Mouse (Mus musculus) forebrain, embryonic 12.5 days (tissue): ENCODE measurements at regions not wholly inside any gene's neighbourhood (a gene's known extent, or its start where the extent isn't known, plus 50 kb on each side); places are given as distances from the start of the nearest gene placed in this dataset.
"Not testable (repeated sequence)": the region's sequence is repeated elsewhere in the genome, so short reads cannot be mapped to it uniquely, and the experiment has no call there.

Experiments
- ATAC-seq: fragments of 200-750 bp; cut with Nextera tagmentation; 2 replicates; pipeline ENCODE4 v1.8.0; 2017; ENCODE audit warnings: moderate TSS enrichment; ENCODE audit not compliant: low FRiP score
- H3K27ac ChIP-seq: fragments of 300-500 bp; sonication (generic); 2 replicates; pipeline ENCODE4 v1.5.1; 2016; ENCODE audit warnings: mild to moderate bottlenecking
- H3K27me3 ChIP-seq: fragments of 300-500 bp; sonication (generic); 2 replicates; pipeline ENCODE4 v1.6.1; 2016; ENCODE audit warnings: mild to moderate bottlenecking
- H3K36me3 ChIP-seq: fragments of 300-500 bp; sonication (generic); replicated peaks from 2 replicates; pipeline ENCODE4 v1.6.1; 2016; ENCODE audit warnings: mild to moderate bottlenecking
- H3K4me1 ChIP-seq: fragments of 300-500 bp; sonication (generic); 2 replicates; pipeline ENCODE4 v1.6.1; 2016
- H3K4me2 ChIP-seq: fragments of 300-500 bp; sonication (generic); 2 replicates; pipeline ENCODE4 v1.6.1; 2016; ENCODE audit warnings: mild to moderate bottlenecking, moderate library complexity
- H3K4me3 ChIP-seq: fragments of 300-500 bp; sonication (generic); replicated peaks from 2 replicates; pipeline ENCODE4 v1.5.1; 2016; ENCODE audit warnings: mild to moderate bottlenecking
- H3K9ac ChIP-seq: fragments of 300-500 bp; sonication (generic); 2 replicates; pipeline ENCODE4 v1.6.1; 2016; ENCODE audit warnings: mild to moderate bottlenecking
- H3K9me3 ChIP-seq: fragments of 300-500 bp; sonication (generic); 2 replicates; pipeline ENCODE4 v1.6.1; 2016
- WGBS: fragments of 180-500 bp; shearing (Covaris S2); methylation state at CpG from one replicate; pipeline ENCODE4 v1.1.7; 2016; 5-methylcytosine and 5-hydroxymethylcytosine counted together

DNA sequence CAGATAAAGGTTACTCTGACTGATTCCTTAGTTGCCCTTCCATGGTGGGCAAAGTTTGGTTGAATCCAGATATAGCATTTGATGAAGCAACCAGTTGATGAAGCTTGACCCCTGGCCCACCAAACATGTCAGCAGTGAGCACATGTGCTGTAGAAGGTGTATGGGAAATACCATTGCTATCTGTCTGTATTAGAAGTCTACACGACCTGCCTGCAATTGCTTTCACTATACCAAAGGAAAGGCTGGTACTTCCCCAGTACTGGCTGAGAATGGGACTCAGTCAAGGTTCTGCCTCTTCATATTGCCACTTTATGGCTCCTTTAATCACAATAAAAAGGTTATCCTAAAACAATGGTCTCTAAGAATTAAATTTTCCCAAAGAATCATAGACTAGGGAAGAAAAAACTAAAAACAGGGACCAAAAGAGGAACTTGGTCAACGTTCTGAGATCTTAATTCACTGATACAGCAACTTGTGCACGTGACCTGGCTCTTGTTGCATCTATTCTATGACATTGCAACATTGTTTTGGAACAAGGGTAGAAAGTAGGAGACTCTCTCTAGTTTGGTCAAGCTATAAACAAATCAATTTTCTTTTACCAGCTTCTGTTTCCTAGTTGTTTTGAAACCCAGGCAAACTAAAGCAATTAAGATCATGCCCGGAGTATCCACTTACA is 284.0 kb downstream of the Rapgef2 start:
- no peak overlapping the region for H3K4me2 ChIP-seq
- no peak overlapping the region for H3K9ac ChIP-seq
- H3K27me3 ChIP-seq = no peaks in the 10 kb centered on the region
- no peaks in the 10 kb centered on the region for H3K36me3 ChIP-seq
- H3K9me3 ChIP-seq = no peaks in the 10 kb centered on the region
- no peak overlapping the region for H3K4me3 ChIP-seq
- no peak for ATAC-seq
- H3K4me1 ChIP-seq = no peaks in the 10 kb centered on the region
- WGBS = 82% methylated on average over 4 of the region's 4 CpGs
- no peak overlapping the region for H3K27ac ChIP-seq

- WGBS = 94% methylated on average over 4 of the region's 4 CpGs
- H3K4me1 ChIP-seq = no peaks in the 10 kb centered on the region
- no peak overlapping the region for H3K4me2 ChIP-seq
- ATAC-seq = no peak
- no peak overlapping the region for H3K9ac ChIP-seq
- no peaks in the 10 kb centered on the region for H3K9me3 ChIP-seq
- no peaks in the 10 kb centered on the region for H3K27me3 ChIP-seq
- H3K36me3 ChIP-seq = no peaks in the 10 kb centered on the region
- no peak overlapping the region for H3K4me3 ChIP-seq
- H3K27ac ChIP-seq = no peak overlapping the region
Measured at GRCm38 (mm10) chr3:79001754-79002153, 284.6 kb downstream of the Rapgef2 start.

- Histone ChIP-seq H3K36me3 (no peaks in the 10 kb centered on the region), H3K27ac (no peak overlapping the region), H3K4me1 (no peaks in the 10 kb centered on the region), H3K4me2 (no peak overlapping the region), H3K9me3 (no peaks in the 10 kb centered on the region), H3K4me3 (no peak overlapping the region), H3K27me3 (no peaks in the 10 kb centered on the region), H3K9ac (no peak overlapping the region)
- no peak for ATAC-seq
- 89% methylated on average over 2 of the region's 2 CpGs for WGBS
Measured at GRCm38 (mm10) chr3:79000293-79000692, 286.0 kb downstream of the Rapgef2 start.

GRCm38 (mm10) chr3:78999803-79000202 is 286.5 kb downstream of the Rapgef2 start:
- no peak overlapping the region for H3K27ac ChIP-seq
- no peak overlapping the region for H3K4me2 ChIP-seq

GRCm38 (mm10) chr3:78988120-78988519 is 298.2 kb downstream of the Rapgef2 start:
- Histone ChIP-seq H3K4me1 (no peaks in the 10 kb centered on the region), H3K36me3 (no peaks in the 10 kb centered on the region), H3K4me3 (no peak overlapping the region), H3K27me3 (no peaks in the 10 kb centered on the region), H3K4me2 (no peak overlapping the region), H3K9me3 (no peaks in the 10 kb centered on the region), H3K27ac (no peak overlapping the region), H3K9ac (no peak overlapping the region)
- WGBS = 78% methylated on average over 2 of the region's 2 CpGs
- ATAC-seq = no peak

More at GRCm38 (mm10) chr3:78999803-79000202, 286.5 kb downstream of the Rapgef2 start:
- no peaks in the 10 kb centered on the region for H3K4me1 ChIP-seq
- no peak overlapping the region for H3K9ac ChIP-seq
- WGBS = 69% methylated on average over 3 of the region's 3 CpGs
- no peaks in the 10 kb centered on the region for H3K27me3 ChIP-seq
- ATAC-seq = no peak
- no peaks in the 10 kb centered on the region for H3K9me3 ChIP-seq
- no peaks in the 10 kb centered on the region for H3K36me3 ChIP-seq
- no peak overlapping the region for H3K4me3 ChIP-seq

DNA sequence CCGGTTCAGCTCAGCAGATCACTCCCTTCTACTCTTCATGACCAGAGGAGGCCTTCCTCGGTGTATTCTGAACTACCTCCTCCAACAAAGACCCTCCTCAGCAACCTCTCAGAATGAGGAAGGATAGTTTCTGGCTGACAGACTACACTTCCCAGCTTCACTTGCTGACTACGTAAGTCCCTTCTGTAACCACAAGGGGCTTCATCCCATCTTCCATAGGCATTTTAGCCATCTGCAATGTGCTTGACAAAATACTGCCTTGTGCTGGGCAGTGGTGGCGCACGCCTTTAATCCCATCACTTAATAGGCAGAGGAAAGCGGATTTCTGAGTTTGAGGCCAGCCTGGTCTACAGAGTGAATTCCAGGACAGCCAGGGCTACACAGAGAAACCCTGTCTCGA is 299.6 kb downstream of the Rapgef2 start:
- no peaks in the 10 kb centered on the region for H3K9me3 ChIP-seq
- H3K27me3 ChIP-seq = no peaks in the 10 kb centered on the region
- no peak for ATAC-seq
- no peaks in the 10 kb centered on the region for H3K36me3 ChIP-seq
- no peaks in the 10 kb centered on the region for H3K4me1 ChIP-seq
- no peak overlapping the region for H3K9ac ChIP-seq
- no peak overlapping the region for H3K27ac ChIP-seq
- 75% methylated on average over 7 of the region's 7 CpGs for WGBS
- H3K4me2 ChIP-seq = no peak overlapping the region
- no peak overlapping the region for H3K4me3 ChIP-seq

GRCm38 (mm10) chr3:78981057-78981456 is 305.3 kb downstream of the Rapgef2 start:
- Histone ChIP-seq H3K4me3 (no peak overlapping the region), H3K36me3 (no peaks in the 10 kb centered on the region), H3K9me3 (no peaks in the 10 kb centered on the region), H3K4me1 (no peaks in the 10 kb centered on the region), H3K4me2 (no peak overlapping the region), H3K27me3 (no peaks in the 10 kb centered on the region), H3K27ac (no peak overlapping the region), H3K9ac (no peak overlapping the region)
- WGBS = 90% methylated on average over 3 of the region's 3 CpGs
- no peak for ATAC-seq

DNA sequence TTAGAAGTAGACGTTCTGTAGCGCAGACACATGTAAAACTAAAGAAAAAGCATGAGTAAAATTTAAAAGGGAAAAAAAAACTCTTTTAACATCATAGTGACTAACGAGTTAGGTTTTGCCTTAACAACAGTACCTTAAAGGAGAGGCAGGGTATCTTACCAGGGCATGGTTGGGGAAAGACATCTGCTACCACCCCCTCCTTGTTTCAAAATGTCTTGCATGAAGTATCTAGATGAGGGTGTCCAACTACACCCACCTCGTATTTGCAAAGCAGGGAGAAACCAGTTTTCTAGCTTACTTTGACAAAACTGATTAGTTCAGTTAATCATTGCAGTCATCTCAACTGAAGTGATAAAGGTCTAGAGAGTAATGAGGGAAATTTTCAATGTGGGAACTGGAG is 307.5 kb downstream of the Rapgef2 start:
- Histone ChIP-seq H3K4me3 (no peak overlapping the region), H3K4me2 (no peak overlapping the region), H3K4me1 (no peaks in the 10 kb centered on the region), H3K27me3 (no peaks in the 10 kb centered on the region), H3K9me3 (no peaks in the 10 kb centered on the region), H3K36me3 (no peaks in the 10 kb centered on the region), H3K9ac (no peak overlapping the region), H3K27ac (no peak overlapping the region)
- no peak for ATAC-seq
- WGBS = 86% methylated on average over 4 of the region's 4 CpGs

GRCm38 (mm10) chr3:78966683-78967549 is 319.4 kb downstream of the Rapgef2 start:
- Histone ChIP-seq H3K4me3 (peak overlapping the region; percentile 44), H3K4me2 (peak overlapping the region; percentile 70), H3K9ac (peak overlapping the region; percentile 60)
- H3K9me3 ChIP-seq, H3K27me3 ChIP-seq, H3K36me3 ChIP-seq, H3K4me1 ChIP-seq, H3K27ac ChIP-seq: not testable (repeated sequence)
- WGBS = 3% methylated on average over 40 of the region's 57 CpGs
- peak; percentile 94 for ATAC-seq

DNA sequence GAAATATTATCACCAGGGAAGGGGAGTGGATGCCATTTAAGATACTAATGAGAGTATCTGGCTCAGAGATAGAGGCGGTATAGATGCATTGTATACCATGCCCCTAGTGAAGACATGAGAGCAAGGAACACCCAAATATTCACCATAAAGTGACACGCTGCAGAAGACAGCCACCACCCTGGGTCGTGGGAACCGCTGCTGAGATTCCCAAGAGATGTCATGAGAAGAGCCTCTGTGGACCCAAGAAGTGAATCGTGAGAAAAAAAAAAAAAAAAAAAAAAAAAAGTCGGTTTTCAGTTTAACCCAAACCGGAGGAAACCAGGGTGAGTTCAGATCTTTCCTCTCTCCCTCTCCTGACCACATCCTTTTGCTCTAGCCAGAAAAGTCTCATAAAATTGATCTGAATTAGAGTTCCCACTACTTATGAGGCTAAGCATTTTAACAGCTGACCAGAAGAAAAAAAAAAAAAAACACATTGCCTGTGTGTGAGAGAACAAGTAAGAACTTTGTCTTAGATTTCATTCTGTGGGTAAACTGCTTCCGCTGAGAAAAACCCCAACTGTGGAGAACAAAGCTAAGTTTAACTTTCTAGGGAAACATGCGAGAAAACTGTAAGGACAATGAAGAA is 322.0 kb downstream of the Rapgef2 start:
- no peak overlapping the region for H3K27ac ChIP-seq
- H3K4me2 ChIP-seq = no peak overlapping the region
- H3K4me1 ChIP-seq = no peaks in the 10 kb centered on the region; the same call in 1 of the 2 replicates
- H3K36me3 ChIP-seq = no peaks in the 10 kb centered on the region
- no peak for ATAC-seq
- H3K9me3 ChIP-seq = no peaks in the 10 kb centered on the region
- 84% methylated on average over 7 of the region's 9 CpGs for WGBS
- no peaks in the 10 kb centered on the region for H3K27me3 ChIP-seq
- no peak overlapping the region for H3K4me3 ChIP-seq
- no peak overlapping the region for H3K9ac ChIP-seq

DNA sequence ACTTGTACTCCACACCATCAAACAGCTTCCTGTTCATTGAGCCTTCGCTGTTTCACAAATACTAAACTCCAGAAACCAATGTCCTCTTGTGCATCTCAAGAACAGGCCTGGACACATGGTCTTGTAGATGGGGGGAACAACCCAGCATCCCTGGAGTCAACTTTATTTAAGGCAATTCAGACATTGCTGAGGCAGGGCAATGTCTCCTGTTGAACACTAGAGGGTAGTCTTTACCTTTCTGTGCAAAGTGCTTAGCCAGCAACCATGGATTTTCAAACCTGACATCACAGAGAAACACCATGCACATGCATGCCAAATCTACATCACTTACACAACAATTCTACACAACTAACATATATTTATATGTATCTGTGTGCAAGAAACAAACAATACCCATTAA is 327.5 kb downstream of the Rapgef2 start:
- ATAC-seq = peak; percentile 78
- H3K36me3 ChIP-seq = no peaks in the 10 kb centered on the region
- H3K4me1 ChIP-seq = no peaks in the 10 kb centered on the region
- H3K4me3 ChIP-seq = no peak overlapping the region
- H3K9me3 ChIP-seq = no peaks in the 10 kb centered on the region
- no peaks in the 10 kb centered on the region for H3K27me3 ChIP-seq
- H3K9ac ChIP-seq = no peak overlapping the region
- no peak overlapping the region for H3K4me2 ChIP-seq
- H3K27ac ChIP-seq = no peak overlapping the region
- 13% methylated on average over 1 of the region's 1 CpGs for WGBS

DNA sequence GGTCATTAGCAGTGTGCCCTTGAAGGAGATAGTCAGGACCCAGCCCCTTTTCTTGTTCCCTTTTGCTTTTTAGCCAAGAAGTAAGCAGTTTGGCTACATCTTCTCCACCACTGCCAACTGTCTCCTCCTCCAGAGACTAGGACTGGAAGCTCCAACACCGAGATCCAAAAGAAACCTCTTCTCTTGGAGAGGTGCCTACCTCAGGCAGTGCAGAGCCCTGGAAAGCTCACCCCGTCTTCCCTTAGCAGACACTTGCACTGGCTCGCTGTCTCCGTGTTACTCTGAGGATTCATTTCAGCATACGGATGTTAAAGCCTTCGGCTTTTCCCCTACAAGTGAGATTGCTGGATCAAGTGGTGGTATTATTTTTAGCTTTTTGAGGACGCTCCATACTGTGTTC is 331.0 kb downstream of the Rapgef2 start:
- 85% methylated on average over 7 of the region's 7 CpGs for WGBS
- Histone ChIP-seq H3K9me3 (no peaks in the 10 kb centered on the region), H3K9ac (no peak overlapping the region), H3K4me1 (no peaks in the 10 kb centered on the region), H3K27me3 (no peaks in the 10 kb centered on the region), H3K4me3 (no peak overlapping the region), H3K4me2 (no peak overlapping the region), H3K36me3 (no peaks in the 10 kb centered on the region), H3K27ac (no peak overlapping the region)
- ATAC-seq = no peak
